In the genomic region with DNA sequence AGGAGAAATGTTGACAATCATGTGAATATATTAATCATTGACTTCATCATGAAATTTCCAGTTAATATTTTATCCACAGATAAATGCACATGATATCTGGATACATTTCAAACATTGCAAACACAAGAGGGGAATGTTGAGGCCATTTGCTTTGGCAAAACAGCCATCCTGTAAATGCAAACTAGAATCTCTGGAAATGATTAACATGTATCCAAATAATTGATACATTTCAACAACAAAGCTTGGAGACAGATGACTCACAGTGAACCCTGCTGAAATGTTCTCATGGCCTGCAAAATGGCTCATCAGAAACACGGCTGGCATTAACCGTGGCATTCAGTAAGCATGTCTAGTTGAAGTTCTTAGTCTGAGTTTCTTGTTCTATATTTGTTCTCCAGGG, we compare ENCODE assay signal across 17 mouse cellular contexts.
"Had no signal": no experiment of that assay in that cellular context is flagged by ENCODE, and none has a peak within 500 bp of the region (broad histone marks: within the 10 kb centered on the region; RNA-seq: fewer than 3 reads in every experiment).

No protein-coding gene starts in this region.

- H3K27ac ChIP-seq: lung, embryonic 15.5 days; macrophage; midbrain, embryonic 13.5 days; midbrain, embryonic 15.5 days; neural tube, embryonic 12.5 days; stomach, embryonic 15.5 days; stomach, postnatal 0 days had no signal

- H3K4me3 ChIP-seq: lung, embryonic 15.5 days; megakaryocyte, embryonic 14.5 days; midbrain, embryonic 13.5 days; midbrain, embryonic 15.5 days; neural tube, embryonic 12.5 days; stomach, embryonic 15.5 days had no signal

- H3K9me3 ChIP-seq: lung, embryonic 15.5 days; midbrain, embryonic 13.5 days; midbrain, embryonic 15.5 days; neural tube, embryonic 12.5 days; stomach, embryonic 15.5 days had no signal

- H3K36me3 ChIP-seq: lung, embryonic 15.5 days; midbrain, embryonic 13.5 days; midbrain, embryonic 15.5 days; neural tube, embryonic 12.5 days; stomach, embryonic 15.5 days had no signal

- ATAC-seq: liver, postnatal 0 days; lung, postnatal 0 days; midbrain, embryonic 13.5 days; midbrain, embryonic 15.5 days had no signal

- H3K4me2 ChIP-seq: lung, embryonic 15.5 days; midbrain, embryonic 11.5 days; midbrain, embryonic 13.5 days; midbrain, embryonic 15.5 days; neural tube, embryonic 12.5 days; stomach, embryonic 15.5 days had no signal

- DNase-seq: liver, postnatal 0 days; lung, adult 2 months; lung, postnatal 14 days; lung, postnatal 36 days; right cerebral cortex, postnatal 14 days; thymus, postnatal 14 days; thymus, postnatal 36 days had no signal

- H3K4me1 ChIP-seq: lung, embryonic 15.5 days; megakaryocyte, embryonic 14.5 days; midbrain, embryonic 13.5 days; midbrain, embryonic 15.5 days; neural tube, embryonic 12.5 days; stomach, embryonic 15.5 days had no signal

- H3K27me3 ChIP-seq: lung, embryonic 15.5 days; megakaryocyte, embryonic 14.5 days; midbrain, embryonic 13.5 days; midbrain, embryonic 15.5 days; neural tube, embryonic 12.5 days; stomach, embryonic 15.5 days had no signal

- H3K9ac ChIP-seq: liver, postnatal 0 days; lung, embryonic 15.5 days; midbrain, embryonic 13.5 days; midbrain, embryonic 15.5 days; neural tube, embryonic 12.5 days; stomach, embryonic 15.5 days had no signal
